Mouse (Mus musculus) hindbrain, postnatal 0 days (tissue): ENCODE data around the gene Gper1. TPM values are rescaled to one million over a fixed set of nuclear protein-coding genes. Genes with fewer than 3 reads are reported as not detected.
A peak's percentile ranks its signal among the peaks of the same experiment; 100 is the strongest.

ENCODE experiments used
- ATAC-seq: fragments of 200-750 bp; cut with Nextera tagmentation; 2 replicates; pipeline ENCODE4 v1.8.0; 2017; ENCODE audit warnings: mild to moderate bottlenecking, moderate TSS enrichment, moderate library complexity
- DNase-seq: peaks from one replicate; pipeline ENCODE4 v3.0.0-alpha.2; 2015; ENCODE audit warnings: low spot score
- H3K27ac ChIP-seq: fragments of 300-500 bp; sonication (generic); 2 replicates; pipeline ENCODE4 v1.5.1; 2014; ENCODE audit warnings: mild to moderate bottlenecking
- H3K27me3 ChIP-seq: fragments of 300-500 bp; sonication (generic); 2 replicates; pipeline ENCODE4 v1.6.1; 2014; ENCODE audit warnings: low read length, mixed read lengths; ENCODE audit not compliant: insufficient read depth
- H3K36me3 ChIP-seq: fragments of 300-500 bp; sonication (generic); 2 replicates; pipeline ENCODE4 v1.6.1; 2014; ENCODE audit warnings: low read length, mixed read lengths; ENCODE audit not compliant: insufficient read depth
- H3K4me1 ChIP-seq: fragments of 300-500 bp; sonication (generic); 2 replicates; pipeline ENCODE4 v1.6.1; 2014; ENCODE audit warnings: antibody characterized with exemption, low read length, mixed read lengths; ENCODE audit not compliant: insufficient read depth
- H3K4me2 ChIP-seq: fragments of 300-500 bp; sonication (generic); 2 replicates; pipeline ENCODE4 v1.6.1; 2014; ENCODE audit warnings: low read depth, mild to moderate bottlenecking, low read length, moderate library complexity, mixed read lengths
- H3K4me3 ChIP-seq: fragments of 300-500 bp; sonication (generic); 2 replicates; pipeline ENCODE4 v1.5.1; 2014; ENCODE audit warnings: low read length
- H3K9ac ChIP-seq: fragments of 300-500 bp; sonication (generic); replicated peaks from 2 replicates; pipeline ENCODE4 v1.6.1; 2014; ENCODE audit warnings: mild to moderate bottlenecking, low read length, moderate library complexity, mixed read lengths
- H3K9me3 ChIP-seq: fragments of 300-500 bp; sonication (generic); 2 replicates; pipeline ENCODE4 v1.6.1; 2016; ENCODE audit warnings: low read length, mixed read lengths
- CTCF ChIP-seq: IDR thresholded peaks from 2 replicates; pipeline ENCODE4 v1.5.1; 2016; ENCODE audit warnings: antibody characterized with exemption, control low read depth, low read depth
- WGBS: fragments of 180-500 bp; shearing (Covaris S2); extraction: QIAGEN DNeasy Blood & Tissue Kit; methylation state at CpG from one replicate; pipeline ENCODE4 v1.1.7; 2014; 5-methylcytosine and 5-hydroxymethylcytosine counted together
- polyA plus RNA-seq: library from polyadenylated mRNA; unstranded; fragments of >200 nt; fragmentation: Nextera tagmentation; extraction: Ambion mirVana; gene quantifications from 2 replicates; pipeline ENCODE4 v1.2.1, GENCODE M21; 2015
- total RNA-seq: library from RNA; depleted of rRNA; stranded (reverse); fragments of >200 nt; gene quantifications from 2 replicates; pipeline ENCODE4 v1.2.3, GENCODE M21; 2014; rRNA removed

The Gper1 gene
- total RNA-seq: 5.8 and 9.6 TPM in 2 replicates
- 5.6 and 6.2 TPM in 2 replicates for polyA plus RNA-seq

DNA sequence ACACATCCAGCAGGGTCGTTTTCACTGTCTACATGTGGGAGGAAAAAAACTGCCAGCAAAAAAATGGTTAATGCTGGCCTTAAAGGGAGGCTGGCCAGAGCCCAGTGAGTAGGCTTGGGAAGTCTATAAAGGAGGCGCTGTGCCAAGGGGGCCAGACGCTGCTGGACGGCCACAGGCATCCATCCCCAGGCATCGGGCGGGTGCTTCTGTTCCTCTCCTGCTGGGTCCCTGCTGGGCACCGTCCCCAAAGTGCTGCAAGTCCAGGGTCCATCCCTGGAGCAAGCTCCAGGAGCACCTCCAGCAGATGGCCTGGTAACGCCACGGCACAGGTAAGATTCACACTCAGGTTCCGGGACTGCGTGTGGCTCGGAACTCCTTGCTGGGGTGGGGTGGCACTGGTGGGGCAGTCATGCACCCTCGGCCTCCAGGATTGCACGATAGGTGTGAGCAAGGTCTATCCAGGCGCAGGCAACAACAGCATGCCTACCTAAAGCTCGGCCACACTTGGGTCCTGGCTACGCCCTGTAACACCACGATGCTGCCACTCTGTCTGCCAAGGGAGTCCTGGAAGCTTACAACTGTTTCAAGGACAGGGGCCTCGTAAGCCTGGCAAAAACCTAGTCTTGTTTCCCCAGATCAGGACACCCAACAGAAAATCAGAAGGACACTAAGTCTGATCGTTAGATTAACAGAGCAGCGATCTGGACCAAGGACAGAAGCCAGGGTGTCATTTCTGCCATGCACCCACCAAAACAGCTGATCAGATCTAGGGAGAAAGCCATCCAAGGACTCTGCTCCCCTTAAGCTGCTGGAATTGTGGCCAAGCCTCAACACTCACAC lies at the start of gene Gper1:
Gene Gper1, plus strand, starts transcription at position 126 of the 840 bp plus-strand sequence.
- no peaks in the 10 kb centered on the region for H3K9me3 ChIP-seq
- H3K27me3 ChIP-seq: no peaks in the 10 kb centered on the region
- peak; percentile 87 for DNase-seq
- peak within 1 kb of the TSS; percentile 21 for H3K4me3 ChIP-seq
- no peak for ATAC-seq
- WGBS: 28% methylated on average over 21 of the region's 21 CpGs
- peak within 1 kb of the TSS; percentile 52 for H3K4me2 ChIP-seq
- peak; percentile 23; the same call in 1 of the 2 replicates for TF ChIP-seq CTCF
- H3K36me3 ChIP-seq: no peaks in the 10 kb centered on the region
- 0 out of 2 replicates have a peak within 1 kb of the TSS, but pooled peaks have one; percentile 43 for H3K9ac ChIP-seq
- H3K27ac ChIP-seq: peak within 1 kb of the TSS; percentile 51; the same call in 1 of the 2 replicates
- peaks cover 28% of the 10 kb centered on the region for H3K4me1 ChIP-seq

DNA sequence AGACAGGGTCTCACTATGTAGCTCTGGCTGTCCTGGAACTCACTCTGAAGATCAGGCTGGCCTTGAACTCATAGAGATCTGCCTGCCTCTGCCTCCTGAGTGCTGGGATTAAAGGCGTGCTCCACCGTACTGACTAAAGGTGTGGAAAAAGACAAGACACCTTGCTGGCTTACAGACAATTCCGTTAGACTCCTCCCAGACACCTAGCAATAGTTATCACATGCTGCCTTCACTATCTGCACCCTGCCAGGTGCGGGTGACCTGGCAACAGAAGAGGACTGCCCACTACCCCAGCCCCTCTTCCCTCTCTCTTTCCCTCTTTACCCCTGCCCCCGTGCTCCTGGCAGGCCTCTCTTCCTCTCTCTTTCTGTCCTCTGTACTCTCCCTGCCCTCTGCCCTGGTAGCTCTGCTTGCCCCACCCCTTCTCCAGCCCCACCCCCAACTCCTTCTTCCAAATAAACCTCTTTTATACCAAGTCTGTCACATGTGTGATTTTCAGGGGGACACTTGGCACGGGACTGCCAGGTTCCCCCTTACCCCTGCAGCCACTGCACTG lies 49.0 kb upstream of the Gper1 start:
- H3K27me3 ChIP-seq: no peaks in the 10 kb centered on the region
- 81% methylated on average over 6 of the region's 6 CpGs for WGBS
- DNase-seq (no peak), ATAC-seq (no peak)
- H3K9me3 ChIP-seq: no peaks in the 10 kb centered on the region
- peaks cover 18% of the 10 kb centered on the region for H3K4me1 ChIP-seq
- H3K27ac ChIP-seq: no peak overlapping the region
- TF ChIP-seq CTCF: no peak
- H3K9ac ChIP-seq: no peak overlapping the region
- H3K36me3 ChIP-seq: no peaks in the 10 kb centered on the region
- H3K4me3 ChIP-seq: no peak overlapping the region
- H3K4me2 ChIP-seq: no peak overlapping the region

DNA sequence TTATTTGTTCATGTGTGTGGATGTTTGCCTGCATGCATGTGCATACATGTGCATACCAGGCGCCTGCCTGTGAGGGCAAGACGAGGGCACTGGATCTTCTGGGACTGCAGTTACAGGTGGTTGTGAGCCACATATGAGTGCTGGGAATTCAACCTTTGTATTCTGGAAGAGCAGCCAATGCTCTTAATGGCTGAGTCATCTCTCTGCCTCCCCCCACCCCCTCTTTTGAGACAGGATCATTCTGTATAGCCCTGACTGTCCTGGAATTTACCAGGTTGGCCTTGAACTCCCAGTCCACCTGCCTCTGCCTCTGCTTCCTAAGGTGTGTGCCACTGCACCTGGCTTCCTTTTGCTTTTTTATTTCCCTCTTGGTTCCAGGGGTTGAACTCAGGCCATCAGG lies 48.1 kb upstream of the Gper1 start:
- Histone ChIP-seq H3K9ac (no peak overlapping the region), H3K36me3 (no peaks in the 10 kb centered on the region), H3K27ac (no peak overlapping the region), H3K27me3 (no peaks in the 10 kb centered on the region), H3K4me1 (peaks cover 24% of the 10 kb centered on the region), H3K9me3 (no peaks in the 10 kb centered on the region), H3K4me3 (no peak overlapping the region), H3K4me2 (no peak overlapping the region)
- WGBS: 89% methylated on average over 2 of the region's 2 CpGs
- DNase-seq: no peak
- no peak for TF ChIP-seq CTCF
- ATAC-seq: no peak

DNA sequence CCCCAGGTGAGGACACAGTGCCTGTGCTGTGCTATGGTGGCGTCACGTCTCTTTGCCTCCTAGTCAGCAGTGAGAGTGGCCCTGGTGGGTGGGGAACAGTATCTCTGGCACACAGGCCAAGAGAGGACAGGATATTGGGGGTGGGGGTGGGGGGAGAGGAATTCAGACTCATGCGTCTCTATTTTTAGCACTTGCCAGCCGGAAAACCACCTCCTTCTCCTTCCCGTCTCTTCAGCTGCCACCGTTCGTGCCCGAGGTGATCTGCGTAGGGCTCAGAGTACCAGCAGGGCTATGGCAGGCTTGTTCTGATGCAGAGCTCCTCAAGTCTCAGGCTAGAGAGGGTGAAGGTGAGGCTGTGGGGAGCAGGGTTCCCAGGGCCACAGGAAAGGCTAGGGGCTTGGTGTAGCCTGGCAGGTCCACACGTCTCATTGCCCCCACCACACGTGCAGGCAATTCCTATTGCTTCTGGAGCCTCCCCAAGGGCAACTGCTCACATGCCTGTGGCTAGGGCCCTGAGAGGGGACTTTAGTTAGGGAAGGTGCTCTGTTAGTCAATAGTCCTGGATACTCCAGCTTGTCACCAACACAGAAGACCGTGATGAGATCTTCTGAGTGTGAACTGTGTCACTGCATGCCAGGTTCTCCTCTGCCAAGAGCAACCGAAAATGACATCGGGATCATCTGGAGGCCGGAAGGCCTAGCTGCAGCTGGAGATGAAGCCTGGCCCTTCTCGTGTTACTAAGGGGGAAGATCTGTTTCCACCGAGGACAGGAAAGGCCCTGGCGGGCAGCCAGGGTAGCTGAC lies 45.3 kb upstream of the Gper1 start, which contains the start of gene Gpr146:
Gene Gpr146, plus strand, starts transcription at position 230 of the 803 bp plus-strand sequence.
- ATAC-seq (no peak), DNase-seq (no peak)
- Histone ChIP-seq H3K36me3 (no peaks in the 10 kb centered on the region), H3K4me2 (no peak within 1 kb of the TSS), H3K9ac (no peak within 1 kb of the TSS), H3K27ac (peak within 1 kb of the TSS; percentile 22; the same call in 1 of the 2 replicates), H3K4me1 (peaks cover 22% of the 10 kb centered on the region), H3K4me3 (no peak within 1 kb of the TSS), H3K9me3 (no peaks in the 10 kb centered on the region), H3K27me3 (no peaks in the 10 kb centered on the region)
- WGBS: 70% methylated on average over 18 of the region's 18 CpGs
- no peak for TF ChIP-seq CTCF

DNA sequence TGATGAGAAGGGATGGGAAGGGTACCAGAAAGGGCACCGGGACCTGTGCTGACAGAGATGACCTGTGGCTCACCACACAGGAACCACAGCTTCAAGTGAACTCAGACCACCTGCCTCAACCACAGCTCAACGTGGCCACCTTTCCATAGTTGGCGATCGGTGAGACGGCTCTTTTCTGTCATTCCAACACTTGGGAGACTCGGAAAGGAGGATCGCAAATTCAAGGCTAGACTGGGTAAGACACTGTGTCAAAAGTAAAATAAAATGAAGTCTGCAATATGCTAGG lies 44.7 kb upstream of the Gper1 start:
- TF ChIP-seq CTCF: no peak
- no peak overlapping the region for H3K9ac ChIP-seq
- H3K4me1 ChIP-seq: peaks cover 25% of the 10 kb centered on the region
- no peak overlapping the region for H3K4me3 ChIP-seq
- no peaks in the 10 kb centered on the region for H3K27me3 ChIP-seq
- ATAC-seq: no peak
- no peaks in the 10 kb centered on the region for H3K36me3 ChIP-seq
- no peak for DNase-seq
- no peak overlapping the region for H3K27ac ChIP-seq
- H3K9me3 ChIP-seq: no peaks in the 10 kb centered on the region
- 82% methylated on average over 7 of the region's 7 CpGs for WGBS
- H3K4me2 ChIP-seq: no peak overlapping the region

DNA sequence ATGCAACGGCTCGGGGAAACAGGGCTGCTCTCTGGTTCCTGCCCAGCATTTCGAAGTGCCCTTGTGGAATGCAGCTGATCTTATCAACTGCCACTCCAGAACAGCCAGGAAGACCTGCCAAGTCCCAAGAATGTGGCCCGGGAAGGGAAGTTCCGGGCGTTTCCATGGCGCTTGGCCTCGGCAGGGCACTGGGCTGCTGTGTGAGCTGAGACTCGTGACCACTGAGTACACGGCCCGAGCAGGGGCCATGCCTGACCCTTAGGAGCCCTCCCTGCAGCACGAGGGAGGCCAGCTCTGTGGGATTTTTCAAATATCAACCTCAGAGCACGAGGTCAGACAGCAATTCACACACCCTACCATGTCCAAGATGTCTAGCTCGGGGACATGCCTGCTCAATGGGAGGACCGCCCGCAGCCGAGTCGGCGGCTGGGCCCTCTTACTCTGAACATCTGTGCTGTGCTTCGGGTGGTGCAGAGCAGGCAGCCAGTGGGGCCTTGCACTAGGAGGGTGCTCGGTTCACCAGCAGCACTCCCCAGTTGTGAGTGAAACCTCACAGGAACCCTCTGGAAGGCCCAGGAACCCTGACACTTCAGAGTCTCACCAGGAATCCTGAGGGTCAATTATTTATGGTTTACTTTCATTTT lies 43.8 kb upstream of the Gper1 start:
- H3K4me1 ChIP-seq: peaks cover 26% of the 10 kb centered on the region
- H3K27ac ChIP-seq: peak overlapping the region; percentile 45
- WGBS: 37% methylated on average over 21 of the region's 21 CpGs
- H3K27me3 ChIP-seq: no peaks in the 10 kb centered on the region
- no peak for TF ChIP-seq CTCF
- no peak overlapping the region for H3K4me2 ChIP-seq
- no peak overlapping the region for H3K4me3 ChIP-seq
- DNase-seq: peak; percentile 58
- H3K36me3 ChIP-seq: no peaks in the 10 kb centered on the region
- H3K9ac ChIP-seq: no peak overlapping the region
- ATAC-seq: peak; percentile 55
- H3K9me3 ChIP-seq: no peaks in the 10 kb centered on the region
